Mouse (Mus musculus) left cerebral cortex, postnatal 25 days (tissue): Measurements from ENCODE around the gene Bcor. TPM values are rescaled to one million over a fixed set of nuclear protein-coding genes. Genes with fewer than 3 reads are reported as not detected.
A peak's percentile ranks its signal among the peaks of the same experiment; 100 is the strongest.

ENCODE experiments used
- DNase-seq, 2 experiments: peaks; one replicate each; pipeline ENCODE4 v3.0.0; 2022; ENCODE audit warnings: low spot score in 2 of 2, mixed read lengths in 1 of 2
- intact Hi-C: fragments of 180-260 bp; cut with DNase I; formaldehyde crosslinking; loops from one replicate; pipeline ENCODE4 v1.15.1; 2025
- total RNA-seq, 2 experiments: library from RNA; stranded (reverse); gene quantifications; 2 replicates each; pipeline ENCODE4 v1.2.3; 2021

Bcor gene
- total RNA-seq, 2 experiments from 2014 or later = 31.3 to 35.8 TPM

GRCm38 (mm10) chrX:12129230-12129629, 30.9 kb downstream of the Bcor start:
- peak in 1 of 2 experiments; percentile 51 for DNase-seq
- intact Hi-C loops = loop anchor here (2.0 to 5.0 kb wide), 2 partner anchors 38 to 122 kb away; no protein-coding TSS in a partner anchor

- intact Hi-C loops = loop anchor here (2.0 to 5.0 kb wide), 2 partner anchors 38 to 121 kb away; no protein-coding TSS in a partner anchor
- DNase-seq = no peak
Measured at GRCm38 (mm10) chrX:12128165-12129083, 31.7 kb downstream of the Bcor start.

- intact Hi-C loops = loop anchor here (2.0 to 5.0 kb wide), 2 partner anchors 37 to 120 kb away; no protein-coding TSS in a partner anchor
- no peak for DNase-seq
Measured at GRCm38 (mm10) chrX:12127799-12128164, 32.4 kb downstream of the Bcor start.

GRCm38 (mm10) chrX:12127106-12127670, 33.0 kb downstream of the Bcor start:
- no peak for DNase-seq
- intact Hi-C loops = loop anchor here (5.0 kb wide), 1 partner anchor 120 kb away; no protein-coding TSS in a partner anchor

GRCm38 (mm10) chrX:12126408-12127105, 33.6 kb downstream of the Bcor start:
- intact Hi-C loops = loop anchor here (5.0 kb wide), 1 partner anchor 119 kb away; no protein-coding TSS in a partner anchor

GRCm38 (mm10) chrX:12124571-12124970, 35.6 kb downstream of the Bcor start:
- intact Hi-C loops = no loop called here
- no peak for DNase-seq

More at GRCm38 (mm10) chrX:12126408-12127105, 33.6 kb downstream of the Bcor start:
- DNase-seq = no peak

- no peak for DNase-seq
- intact Hi-C loops = no loop called here
Measured at GRCm38 (mm10) chrX:12123687-12124087, 36.5 kb downstream of the Bcor start.

GRCm38 (mm10) chrX:12122594-12123331, 37.4 kb downstream of the Bcor start:
- DNase-seq = peak in 1 of 2 experiments; percentile 5
- intact Hi-C loops = no loop called here

GRCm38 (mm10) chrX:12119476-12119875, 40.7 kb downstream of the Bcor start:
- no peak for DNase-seq

GRCm38 (mm10) chrX:12116128-12116527, 44.0 kb downstream of the Bcor start:
- no peak for DNase-seq
- intact Hi-C loops = no loop called here

More at GRCm38 (mm10) chrX:12119476-12119875, 40.7 kb downstream of the Bcor start:
- intact Hi-C loops = no loop called here

GRCm38 (mm10) chrX:12112166-12112565, 48.0 kb downstream of the Bcor start:
- intact Hi-C loops = no loop called here
- no peak for DNase-seq

- DNase-seq = no peak
- intact Hi-C loops = no loop called here
Measured at GRCm38 (mm10) chrX:12110518-12110917, 49.6 kb downstream of the Bcor start.

- no peak for DNase-seq
- intact Hi-C loops = no loop called here
Measured at GRCm38 (mm10) chrX:12105358-12105757, 54.8 kb downstream of the Bcor start.

GRCm38 (mm10) chrX:12096783-12097526, 63.2 kb downstream of the Bcor start:
- no peak for DNase-seq
- intact Hi-C loops = no loop called here

- intact Hi-C loops = loop anchor here (5.0 kb wide), 1 partner anchor 159 kb away; no protein-coding TSS in a partner anchor
- no peak for DNase-seq
Measured at GRCm38 (mm10) chrX:12093371-12093770, 66.8 kb downstream of the Bcor start.

GRCm38 (mm10) chrX:12091431-12092061, 68.6 kb downstream of the Bcor start:
- peak; percentile 19 to 37 for DNase-seq
- intact Hi-C loops = loop anchor here (1.0 to 5.0 kb wide), 4 partner anchors 15 to 161 kb away; no protein-coding TSS in a partner anchor

- peak; percentile 69 to 74 for DNase-seq
- intact Hi-C loops = loop anchor here (1.0 to 5.0 kb wide), 4 partner anchors 14 to 161 kb away; no protein-coding TSS in a partner anchor
Measured at GRCm38 (mm10) chrX:12090871-12091404, 69.2 kb downstream of the Bcor start.
